Mouse (Mus musculus) CH12.LX (cell line): ENCODE data around the gene Tacc2.

ENCODE experiments used
- E2F4 ChIP-seq: IDR thresholded peaks from 2 replicates; pipeline ENCODE4 v1.6.1; 2011; ENCODE audit warnings: low read depth, low read length, improper control_type of control experiment; ENCODE audit not compliant: insufficient replicate concordance
- ETS1 ChIP-seq: conservative IDR thresholded peaks from 2 replicates; pipeline ENCODE4 v1.6.1; 2012; ENCODE audit warnings: low read depth, mild to moderate bottlenecking, inconsistent platforms, low read length, improper control_type of control experiment, moderate library complexity
- JUN ChIP-seq: IDR thresholded peaks from 2 replicates; pipeline ENCODE4 v1.6.1; 2011; ENCODE audit warnings: low read depth, mild to moderate bottlenecking, low read length, improper control_type of control experiment, moderate library complexity; ENCODE audit not compliant: insufficient read depth
- POLR2A ChIP-seq: IDR thresholded peaks from 2 replicates; pipeline ENCODE4 v1.6.1; 2011; ENCODE audit warnings: low read depth, mild to moderate bottlenecking, improper control_type of control experiment, low read length
- USF1 ChIP-seq: IDR thresholded peaks from 2 replicates; pipeline ENCODE4 v1.6.1; 2014; ENCODE audit warnings: low read depth, mild to moderate bottlenecking, inconsistent platforms, low read length, improper control_type of control experiment
- ZKSCAN1 ChIP-seq: IDR thresholded peaks from 2 replicates; pipeline ENCODE4 v1.6.1; 2012; ENCODE audit warnings: low read depth, inconsistent platforms, low read length, improper control_type of control experiment, borderline replicate concordance

DNA sequence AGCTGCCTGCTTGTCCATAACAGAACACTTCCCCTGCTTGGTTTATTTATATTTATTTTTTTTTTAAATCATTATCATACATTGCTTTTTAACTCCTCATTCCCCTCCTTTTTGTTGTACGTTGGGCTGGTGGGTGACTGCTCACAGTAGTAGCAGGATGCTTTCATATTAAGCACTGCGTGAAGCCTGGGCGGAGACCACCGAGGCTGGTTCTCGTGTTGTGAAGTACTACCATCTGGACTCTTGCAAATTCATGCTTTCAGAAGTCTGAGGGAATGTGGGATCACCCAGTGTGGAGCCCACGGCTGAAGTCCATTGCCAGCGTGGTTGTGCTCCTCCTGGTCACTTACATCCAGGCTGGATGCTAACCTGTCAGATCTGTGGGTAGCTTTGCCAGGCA lies 154.6 kb downstream of the Tacc2 start:
- TF ChIP-seq E2F4 (no peak), POLR2A (no peak), JUN (no peak), USF1 (no peak), ETS1 (no peak), ZKSCAN1 (no peak)
